Mouse (Mus musculus) G1E (cell line): ENCODE measurements around the gene Scfd2.

Source experiments
- CTCF ChIP-seq: IDR thresholded peaks from 2 replicates; pipeline ENCODE4 v1.5.1; 2012; ENCODE audit warnings: low read depth, low read length, inconsistent platforms, mixed read lengths
- TAL1 ChIP-seq: conservative IDR thresholded peaks from 2 replicates; pipeline ENCODE4 v1.6.1; 2012; ENCODE audit warnings: low read depth, low read length, inconsistent platforms, mixed read lengths

GRCm38 (mm10) chr5:74281480-74281879, 250.1 kb downstream of the Scfd2 start:
- TF ChIP-seq CTCF (no peak), TAL1 (no peak)
